14 mouse cellular contexts compared by ENCODE assay signal in genomic region chr2:178744617-178745016, GRCm38 (mm10).
"Had no signal": no experiment of that assay in that cellular context is flagged by ENCODE, and none has a peak within 500 bp of the region (broad histone marks: within the 10 kb centered on the region; RNA-seq: fewer than 3 reads in every experiment).

No protein-coding gene starts in this region.

- ATAC-seq: liver, postnatal 0 days had no signal

- H3K9me3 ChIP-seq: limb, embryonic 12.5 days; liver, embryonic 13.5 days; lung, embryonic 15.5 days; midbrain, embryonic 12.5 days had no signal

- H3K9ac ChIP-seq: limb, embryonic 12.5 days; liver, embryonic 13.5 days; liver, postnatal 0 days; lung, embryonic 15.5 days; midbrain, embryonic 12.5 days had no signal

- H3K4me1 ChIP-seq: limb, embryonic 12.5 days; liver, embryonic 13.5 days; lung, embryonic 15.5 days; megakaryocyte, embryonic 14.5 days had no signal

- H3K27ac ChIP-seq: limb, embryonic 12.5 days; liver, embryonic 13.5 days; lung, embryonic 15.5 days; macrophage; midbrain, embryonic 12.5 days had no signal

- H3K4me2 ChIP-seq: limb, embryonic 12.5 days; liver, embryonic 13.5 days; lung, embryonic 15.5 days; midbrain, embryonic 12.5 days had no signal

- H3K36me3 ChIP-seq: limb, embryonic 12.5 days; liver, embryonic 13.5 days; lung, embryonic 15.5 days; midbrain, embryonic 12.5 days had no signal

- H3K4me3 ChIP-seq: limb, embryonic 12.5 days; liver, embryonic 13.5 days; lung, embryonic 15.5 days; megakaryocyte, embryonic 14.5 days; midbrain, embryonic 12.5 days had no signal

- H3K27me3 ChIP-seq: limb, embryonic 12.5 days; liver, embryonic 13.5 days; lung, embryonic 15.5 days; megakaryocyte, embryonic 14.5 days; midbrain, embryonic 12.5 days had no signal

- DNase-seq: kidney, adult 18-20 months; kidney, postnatal 10 days; kidney, postnatal 4 days; liver; liver, embryonic 13.5 days; liver, postnatal 0 days; lung, postnatal 14 days; right cerebral cortex, postnatal 25 days; thymus, postnatal 4 days had no signal
